Mouse (Mus musculus): ENCODE measurements around the gene Ercc1. TPM values are rescaled to one million over a fixed set of nuclear protein-coding genes. Genes with fewer than 3 reads are reported as not detected.

The Ercc1 gene
- total and polyA plus RNA-seq, 3 experiments, result 22.2 to 37.5 TPM; not detected in 1

- Histone ChIP-seq H3K9ac (ENCODE audit: control insufficient read depth, low read depth, low read length, poor library complexity, severe bottlenecking) (no peak overlapping the region), H3K4me3 (ENCODE audit: control insufficient read depth in 1 of 2, insufficient read depth in 1 of 2, low read depth in 2 of 2, low read length in 2 of 2) (no peak overlapping the region), H3K36me3 (ENCODE audit: control insufficient read depth in 1 of 2, insufficient read depth in 2 of 2, low read length in 2 of 2) (peaks cover 0 to 15% of the 10 kb centered on the region in 2 experiments; a peak in 2 of 4 replicates), H3K27ac (ENCODE audit: control insufficient read depth, low read depth, low read length) (no peak overlapping the region), H3K79me2 (ENCODE audit: control insufficient read depth, insufficient read depth, low read length, poor library complexity) (no peaks in the 10 kb centered on the region), H3K9me3 (replicated peaks; ENCODE audit: insufficient read depth, low read length) (no peaks in the 10 kb centered on the region), H3K4me1 (ENCODE audit: control insufficient read depth in 1 of 2, insufficient read depth in 2 of 2, low read length in 2 of 2) (peaks cover 9 to 27% of the 10 kb centered on the region in 2 experiments), H3K27me3 (ENCODE audit: control insufficient read depth in 1 of 2, insufficient read depth in 2 of 2, low read length in 2 of 2) (peaks cover 0 to 2% of the 10 kb centered on the region in 2 experiments; a peak in 1 of 4 replicates)
- DNase-seq (ENCODE audit: low read depth, low spot score), result no peak
- no peak for TF ChIP-seq JUND (IDR thresholded peaks at IDR 0.05; ENCODE audit: low read depth, low read length)
- no peak for TF ChIP-seq HCFC1 (IDR thresholded peaks at IDR 0.05; ENCODE audit: low read depth, low read length)
- no peak for TF ChIP-seq SIN3A (IDR thresholded peaks at IDR 0.05; ENCODE audit: low read length)
- TF ChIP-seq TAL1 (IDR thresholded peaks at IDR 0.05; ENCODE audit: low read length), result no peak
- no peak for TF ChIP-seq ZKSCAN1 (IDR thresholded peaks at IDR 0.05; ENCODE audit: low read depth, low read length)
- TF ChIP-seq MAFK (IDR thresholded peaks at IDR 0.05; ENCODE audit: borderline replicate concordance, low read depth, low read length), result no peak
- no peak for TF ChIP-seq NELFE (IDR thresholded peaks at IDR 0.05; ENCODE audit: low read depth, low read length)
- TF ChIP-seq MXI1 (IDR thresholded peaks at IDR 0.05; ENCODE audit: low read depth, low read length), result no peak
- no peak for TF ChIP-seq GABPA (IDR thresholded peaks at IDR 0.05; ENCODE audit: low read depth, low read length)
- TF ChIP-seq TCF12 (IDR thresholded peaks at IDR 0.05; ENCODE audit: low read depth, low read length), result no peak
- no peak for TF ChIP-seq MYB (IDR thresholded peaks at IDR 0.05; ENCODE audit: low read depth, low read length)
- no peak for TF ChIP-seq POLR2AphosphoS2 (IDR thresholded peaks at IDR 0.05; ENCODE audit: low read length)
These were observed 20.4 kb upstream of the Ercc1 start for GRCm38 (mm10) chr7:19324221-19324620.

DNA sequence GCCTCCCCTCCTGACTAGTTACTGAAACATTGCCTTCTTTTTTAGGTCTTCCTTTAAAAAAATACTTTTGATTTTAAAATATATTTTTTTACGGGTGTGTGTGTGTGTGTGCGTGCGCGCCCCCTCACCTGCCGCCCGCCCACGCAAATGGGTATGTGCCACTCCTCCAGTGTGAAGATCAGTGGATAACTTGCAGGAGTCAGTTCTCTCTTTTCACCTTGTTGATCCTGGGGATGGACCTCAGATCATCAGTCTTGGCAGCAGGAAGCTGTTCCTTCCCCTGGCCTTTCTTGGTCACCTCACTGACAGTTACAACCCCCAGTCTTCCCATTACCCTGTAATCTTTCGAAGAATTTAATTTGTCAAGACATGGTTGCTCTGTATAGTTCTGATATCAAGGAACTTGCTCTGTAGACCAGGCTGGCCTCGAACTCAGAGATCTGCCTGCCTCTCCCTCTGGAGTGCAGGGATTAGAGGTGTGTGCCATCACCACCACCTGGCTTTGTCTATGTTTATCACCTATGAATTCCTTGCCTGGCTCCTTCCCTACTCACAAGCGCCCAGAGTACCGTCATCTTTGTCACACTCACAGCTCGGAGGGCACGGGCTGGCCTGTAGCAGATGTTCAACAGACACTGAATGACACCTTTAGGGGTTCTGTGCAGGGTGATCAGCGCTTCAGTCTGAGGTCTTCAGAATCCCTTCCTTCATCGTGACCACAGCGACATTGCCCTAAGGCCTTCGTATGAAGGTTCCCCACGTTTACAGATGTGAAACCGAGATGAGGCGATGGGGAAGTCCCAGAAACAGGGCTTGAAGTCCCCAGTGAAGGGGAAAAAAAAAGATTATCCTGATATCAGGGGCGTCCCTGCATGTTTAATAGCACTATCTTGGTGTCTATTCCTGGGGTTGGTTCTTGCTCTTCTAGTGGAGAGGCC lies 19.0 kb upstream of the Ercc1 start:
- peak; percentile 79 for DNase-seq (ENCODE audit: low read depth, low spot score)
- H3K79me2 ChIP-seq (ENCODE audit: control insufficient read depth, insufficient read depth, low read length, poor library complexity), result no peaks in the 10 kb centered on the region
- peaks cover 9 to 21% of the 10 kb centered on the region in 2 experiments for H3K4me1 ChIP-seq (ENCODE audit: control insufficient read depth in 1 of 2, insufficient read depth in 2 of 2, low read length in 2 of 2)
- peak overlapping the region; percentile 58 for H3K27ac ChIP-seq (ENCODE audit: control insufficient read depth, low read depth, low read length)
- H3K9ac ChIP-seq (ENCODE audit: control insufficient read depth, low read depth, low read length, poor library complexity, severe bottlenecking), result peak overlapping the region; percentile 21; the same call in 1 of the 2 replicates
- H3K36me3 ChIP-seq (ENCODE audit: control insufficient read depth in 1 of 2, insufficient read depth in 2 of 2, low read length in 2 of 2), result peaks cover 0 to 15% of the 10 kb centered on the region in 2 experiments; a peak in 2 of 4 replicates
- H3K9me3 ChIP-seq (replicated peaks; ENCODE audit: insufficient read depth, low read length), result no peaks in the 10 kb centered on the region
- peak overlapping the region; percentile 14 to 36; a peak in 2 of 4 replicates for H3K4me3 ChIP-seq (ENCODE audit: control insufficient read depth in 1 of 2, insufficient read depth in 1 of 2, low read depth in 2 of 2, low read length in 2 of 2)
- H3K27me3 ChIP-seq (ENCODE audit: control insufficient read depth in 1 of 2, insufficient read depth in 2 of 2, low read length in 2 of 2), result peaks cover 0 to 2% of the 10 kb centered on the region in 2 experiments; a peak in 1 of 4 replicates
- TF ChIP-seq E2F4 (IDR thresholded peaks at IDR 0.05; ENCODE audit: borderline replicate concordance, low read depth, low read length) (no peak), TAL1 (IDR thresholded peaks at IDR 0.05; ENCODE audit: low read length) (peak; percentile 27; the same call in 1 of the 2 replicates), USF1 (IDR thresholded peaks at IDR 0.05; ENCODE audit: low read depth, low read length) (no peak), CHD1 (IDR thresholded peaks at IDR 0.05; ENCODE audit: low read depth, low read length) (no peak), ZNF384 (IDR thresholded peaks at IDR 0.05; ENCODE audit: low read depth, low read length) (peak; percentile 84), RCOR1 (IDR thresholded peaks at IDR 0.05; ENCODE audit: low read depth, low read length) (0 out of 2 replicates have a peak, but pooled peaks have one; percentile 22), MYB (IDR thresholded peaks at IDR 0.05; ENCODE audit: low read depth, low read length) (no peak), GATA1 (IDR thresholded peaks at IDR 0.05; ENCODE audit: low read depth, low read length) (peak; percentile 80), ZMIZ1 (IDR thresholded peaks at IDR 0.05; ENCODE audit: low read depth, low read length) (no peak), EP300 (IDR thresholded peaks at IDR 0.05; ENCODE audit: low read depth in 1 of 2, low read length in 2 of 2) (peak; percentile 40 to 43; a peak in 2 of 4 replicates), TBP (IDR thresholded peaks at IDR 0.05; ENCODE audit: low read depth, low read length) (peak; percentile 67), MAFK (IDR thresholded peaks at IDR 0.05; ENCODE audit: borderline replicate concordance, low read depth, low read length) (no peak), UBTF (IDR thresholded peaks at IDR 0.05; ENCODE audit: borderline replicate concordance, insufficient read depth, low read depth, low read length) (no peak), NELFE (IDR thresholded peaks at IDR 0.05; ENCODE audit: low read depth, low read length) (no peak), MYC (IDR thresholded peaks at IDR 0.05; ENCODE audit: low read depth, low read length) (no peak), ZC3H11A (IDR thresholded peaks at IDR 0.05; ENCODE audit: low read depth, low read length) (no peak), CHD2 (IDR thresholded peaks at IDR 0.05; ENCODE audit: low read length) (no peak), GABPA (IDR thresholded peaks at IDR 0.05; ENCODE audit: low read depth, low read length) (no peak), HCFC1 (IDR thresholded peaks at IDR 0.05; ENCODE audit: low read depth, low read length) (no peak), JUND (IDR thresholded peaks at IDR 0.05; ENCODE audit: low read depth, low read length) (no peak), ETS1 (IDR thresholded peaks at IDR 0.05; ENCODE audit: low read depth, low read length) (peak; percentile 77), TCF12 (IDR thresholded peaks at IDR 0.05; ENCODE audit: low read depth, low read length) (peak; percentile 58), SIN3A (IDR thresholded peaks at IDR 0.05; ENCODE audit: low read length) (no peak), USF2 (IDR thresholded peaks at IDR 0.05; ENCODE audit: borderline replicate concordance in 1 of 2, insufficient read depth in 1 of 2, low read depth in 1 of 2, low read length in 2 of 2) (no peak)
